Mouse (Mus musculus) adrenal gland, adult 2 months (tissue): ENCODE results near the gene Kel. TPM values are rescaled to one million over a fixed set of nuclear protein-coding genes. Genes with fewer than 3 reads are reported as not detected.

ENCODE experiments used
- DNase-seq: peaks from one replicate; pipeline ENCODE4 v3.0.0; 2021
- long read RNA-seq: library from polyadenylated mRNA; stranded (forward); transcript quantifications from one replicate; pipeline ENCODE4 v2.0.0, GENCODE M21; 2021
- polyA plus RNA-seq: library from polyadenylated mRNA; depleted of rRNA; stranded (reverse); fragments of >200 nt; gene quantifications from 2 replicates; pipeline ENCODE4 v1.2.3, GENCODE M21; 2012; rRNA removed
- total RNA-seq, 2 experiments: library from RNA; stranded (reverse); gene quantifications; 2 replicates each; pipeline ENCODE4 v1.2.3; 2021

The Kel gene
- total RNA-seq (under 1 TPM in 1 of 2 experiments, not detected in 1; 0.32 TPM), polyA plus RNA-seq (not detected in 2 replicates)
- long read RNA-seq, result 0 reads

- DNase-seq, result no peak
These were observed at the start of gene Kel for GRCm38 (mm10) chr6:41704123-41704522. TSS of gene Kel (minus strand) at chr6:41704339.

DNA sequence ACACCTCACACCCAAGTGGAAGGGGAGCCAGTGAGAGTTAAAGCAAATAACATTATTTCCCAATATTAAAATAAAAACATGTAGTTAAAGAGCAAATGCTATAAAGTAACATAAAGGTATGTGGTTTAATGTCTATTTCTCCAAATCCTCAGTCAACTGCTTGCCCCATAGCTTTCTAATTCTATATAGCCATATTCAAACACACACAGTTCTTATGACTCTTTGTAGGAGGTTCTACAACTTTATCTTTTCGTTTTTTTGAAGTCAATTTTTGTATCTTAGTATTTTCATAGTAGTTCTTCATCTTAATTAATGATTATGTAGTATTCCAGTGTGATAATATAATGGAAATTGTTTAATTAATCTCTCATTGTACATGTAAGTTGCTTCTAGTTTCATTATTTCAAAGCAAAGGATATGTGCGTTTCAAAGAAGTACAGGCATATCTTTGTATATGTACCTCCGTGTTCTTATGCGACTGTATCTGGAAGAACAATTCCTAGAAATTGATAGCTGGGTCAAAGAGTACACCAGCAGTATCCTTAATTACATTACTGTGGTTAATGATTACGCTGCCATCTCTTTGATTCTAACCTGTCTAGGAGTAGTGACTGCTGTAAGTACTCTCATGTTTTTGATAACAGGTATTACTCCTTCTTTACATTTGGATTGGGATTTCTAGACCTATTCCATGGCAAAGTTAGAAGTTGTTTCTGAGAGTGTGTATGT is 40.7 kb upstream of the Kel start:
- no peak for DNase-seq

DNA sequence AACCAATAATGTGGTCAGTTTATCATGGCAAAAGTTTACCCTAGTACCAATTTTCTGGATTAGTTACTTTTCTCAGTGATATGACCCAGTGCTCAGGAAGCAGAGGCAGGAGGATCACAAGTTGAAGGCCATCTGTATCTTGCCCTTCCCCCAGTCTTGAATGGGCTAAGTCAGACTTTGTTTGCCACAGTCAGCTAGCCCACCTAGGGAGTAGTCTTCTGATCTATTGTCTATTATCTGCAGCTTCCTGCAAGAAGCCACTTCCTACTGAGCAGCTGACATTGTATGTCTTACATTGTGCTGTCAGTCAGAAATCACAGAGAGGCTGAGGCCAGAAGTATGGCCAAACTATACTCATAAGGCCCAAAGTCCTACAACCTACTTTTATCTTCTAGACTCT is 37.0 kb upstream of the Kel start:
- no peak for DNase-seq

DNA sequence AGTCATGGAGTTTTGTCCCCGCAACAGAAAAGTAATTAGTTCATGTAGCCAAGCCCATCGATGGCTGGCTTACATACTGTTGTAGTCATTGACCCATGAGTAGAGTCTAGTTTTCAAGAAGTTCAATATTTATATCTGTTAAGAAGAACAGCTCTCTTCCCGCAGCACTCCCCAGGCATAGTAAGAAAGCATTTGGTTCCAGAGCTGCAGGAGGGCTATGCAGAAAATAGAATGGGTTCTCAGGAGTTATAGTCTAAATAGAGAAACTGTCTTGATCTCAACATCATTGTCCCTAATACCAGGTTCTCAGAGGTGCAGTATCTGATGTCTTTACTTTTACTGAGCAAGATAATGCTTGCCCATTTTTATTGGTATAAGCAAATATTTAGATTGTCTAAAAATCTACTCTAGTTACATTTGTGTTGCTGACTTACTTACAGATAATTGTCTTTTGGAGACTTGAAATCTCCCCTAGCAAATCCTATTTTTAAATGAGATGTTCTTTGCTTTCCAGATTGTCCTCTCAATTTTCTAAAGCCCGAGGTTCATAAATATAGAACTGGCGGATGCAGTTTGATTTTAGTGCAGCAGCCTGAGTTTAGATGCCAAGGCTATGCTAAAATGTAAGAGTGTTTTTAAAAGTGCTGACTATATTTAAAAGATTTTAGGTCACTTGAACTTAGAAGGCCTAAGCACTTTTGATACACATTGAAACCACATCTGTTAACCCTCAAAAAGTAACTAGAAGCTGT is 30.8 kb upstream of the Kel start:
- no peak for DNase-seq

DNA sequence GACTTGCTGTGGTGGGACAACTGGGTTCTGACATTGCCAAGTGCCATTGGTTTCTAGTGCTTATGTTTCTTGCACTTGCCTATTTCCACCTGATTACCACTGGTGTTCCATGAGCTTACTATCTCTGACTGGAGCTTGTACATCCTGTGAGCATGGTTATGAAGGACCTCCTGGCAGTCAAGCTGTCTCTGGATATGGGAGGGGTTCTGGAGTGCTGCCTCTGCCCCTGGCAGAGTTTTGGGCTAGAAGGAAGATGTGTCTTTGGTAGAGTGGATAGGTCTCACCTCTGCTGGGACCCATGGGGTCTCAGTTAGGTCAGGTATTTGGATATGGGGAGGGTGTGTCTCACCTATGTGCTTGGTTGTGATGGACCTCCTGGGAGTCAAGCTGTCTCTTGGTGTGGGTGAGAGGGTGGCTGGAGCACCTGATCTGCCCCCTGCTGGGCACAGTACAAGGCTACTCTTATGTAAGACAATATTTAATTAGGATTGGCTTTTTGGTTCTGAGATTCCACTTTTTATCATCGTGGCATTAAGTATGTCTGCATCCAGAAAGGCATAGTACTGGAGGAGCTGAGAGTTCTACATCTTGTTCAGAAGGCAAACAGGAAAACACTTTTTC is 24.0 kb upstream of the Kel start:
- no peak for DNase-seq

DNA sequence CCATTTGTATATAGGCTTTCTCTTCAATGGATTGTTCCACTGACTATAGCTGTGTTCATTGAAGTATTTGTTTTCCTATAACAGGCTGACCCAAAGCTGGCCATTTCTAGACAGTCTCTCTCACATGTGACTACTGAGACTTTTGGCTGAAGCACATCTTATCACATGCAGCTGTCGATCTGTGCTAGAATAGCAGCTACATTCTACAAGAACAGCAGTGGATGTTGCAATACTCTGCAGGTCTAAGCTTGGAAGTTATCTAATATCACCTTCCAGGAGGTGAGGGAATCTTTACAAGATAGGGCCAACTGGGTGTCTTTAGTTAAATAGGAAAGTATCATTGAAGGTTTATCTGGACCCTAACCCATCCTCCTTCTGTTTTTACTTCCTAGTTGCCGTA is 17.3 kb upstream of the Kel start:
- no peak for DNase-seq

DNA sequence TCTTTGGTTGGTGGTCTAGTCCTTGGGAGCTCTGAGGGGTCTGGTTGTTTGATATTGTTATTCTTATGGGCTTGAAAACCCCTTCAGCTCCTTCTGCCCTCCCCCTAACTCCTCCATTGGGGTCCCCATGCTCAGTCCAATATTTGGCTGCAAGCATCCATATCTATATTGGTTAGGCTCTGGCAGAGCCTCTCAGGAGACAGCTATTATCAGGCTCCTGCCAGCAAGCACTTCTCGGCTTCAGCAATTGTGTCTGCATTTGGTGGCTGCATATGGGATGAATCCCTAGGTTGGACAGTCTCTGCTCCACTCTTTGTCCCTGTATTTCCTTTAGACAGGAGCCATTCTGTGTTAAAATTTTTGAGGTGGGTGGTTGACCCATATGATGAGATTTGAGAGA is 6.1 kb upstream of the Kel start:
- DNase-seq, result no peak

DNA sequence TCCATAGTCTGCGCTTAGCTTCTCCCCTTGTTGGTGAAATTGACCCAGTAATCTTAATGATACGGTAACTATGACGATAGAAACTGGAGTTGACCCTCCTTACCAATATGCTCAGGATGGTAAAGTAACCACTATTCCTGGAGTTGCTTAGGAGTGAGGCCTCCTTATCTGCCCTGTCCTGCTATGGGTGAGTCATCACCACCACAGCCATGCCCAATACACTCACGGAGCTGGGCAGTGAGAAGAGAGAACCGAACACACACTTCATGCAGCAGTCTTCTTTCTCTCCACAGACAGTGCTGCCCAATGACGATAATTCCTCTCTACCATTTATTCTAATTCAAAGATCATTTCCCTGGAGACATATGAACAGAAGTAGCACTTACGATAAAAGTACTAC is 2.1 kb upstream of the Kel start:
- DNase-seq, result no peak

- no peak for DNase-seq
These were observed 1.2 kb downstream of the Kel start for GRCm38 (mm10) chr6:41702928-41703327.

DNA sequence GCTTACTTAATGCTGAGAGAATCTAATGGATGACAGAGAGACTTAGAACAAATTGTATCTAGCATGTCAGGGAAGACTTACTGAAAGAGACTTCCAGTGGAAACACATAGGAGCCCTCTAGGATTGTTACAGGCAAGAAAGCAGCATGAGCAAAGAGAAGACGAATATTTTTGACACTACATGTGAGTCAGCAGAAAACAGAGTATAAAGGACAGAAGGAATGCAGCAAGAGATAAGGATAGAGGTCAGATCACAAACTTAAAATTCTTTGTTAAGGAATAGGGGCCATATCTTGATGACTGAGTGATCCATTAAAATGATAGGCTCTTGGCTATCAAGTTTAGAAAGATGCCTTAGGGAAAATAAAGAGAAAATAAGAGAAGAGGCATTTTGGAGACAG is 2.9 kb downstream of the Kel start:
- DNase-seq, result no peak

DNA sequence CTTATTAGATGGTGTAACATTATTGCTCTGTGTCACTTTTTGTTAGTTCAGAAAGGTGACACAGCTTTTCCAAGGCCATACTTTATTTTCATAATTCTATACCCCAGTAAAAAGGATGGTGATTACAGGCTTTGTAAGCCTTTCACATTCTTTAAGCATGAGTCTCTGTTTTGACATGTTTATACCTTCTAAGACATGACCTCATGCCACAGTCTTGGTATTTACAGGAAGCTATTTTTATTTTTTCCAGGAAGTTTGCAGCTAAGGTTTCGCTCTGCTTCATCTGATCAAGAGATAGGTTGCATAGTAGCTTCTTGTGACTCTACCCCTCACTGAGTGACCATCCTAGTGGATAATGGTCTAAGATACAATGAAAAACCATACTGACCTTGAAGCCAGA is 9.7 kb downstream of the Kel start:
- DNase-seq, result no peak

- DNase-seq, result no peak
These were observed 11.9 kb downstream of the Kel start for GRCm38 (mm10) chr6:41692200-41692599.

GRCm38 (mm10) chr6:41685596-41685995 is 18.5 kb downstream of the Kel start:
- no peak for DNase-seq

DNA sequence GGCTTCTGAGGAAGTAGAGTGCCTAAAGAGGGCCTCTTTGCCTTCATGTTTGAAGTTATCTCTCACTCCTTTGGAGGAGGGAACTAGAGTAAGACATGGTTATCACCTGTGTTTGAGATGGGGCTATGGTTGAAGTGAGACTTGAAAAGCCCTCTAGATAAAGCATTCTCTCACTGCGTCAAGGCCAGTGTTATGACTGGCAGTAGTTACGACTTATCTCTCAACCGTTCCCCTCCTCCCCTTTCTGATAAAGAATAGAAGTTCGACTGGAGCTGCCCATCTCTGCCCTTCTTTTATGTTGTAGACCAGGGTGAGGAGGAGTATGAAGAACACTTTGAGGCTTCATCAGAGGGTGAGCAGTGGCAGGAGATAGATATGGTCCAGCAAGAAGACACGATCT is 19.2 kb downstream of the Kel start:
- no peak for DNase-seq

GRCm38 (mm10) chr6:41684131-41684530 is 20.0 kb downstream of the Kel start, which contains the start of gene Llcfc1:
TSS of gene Llcfc1 (plus strand) at chr6:41684431.
- DNase-seq, result no peak

GRCm38 (mm10) chr6:41681656-41682055 is 22.5 kb downstream of the Kel start:
- DNase-seq, result no peak

DNA sequence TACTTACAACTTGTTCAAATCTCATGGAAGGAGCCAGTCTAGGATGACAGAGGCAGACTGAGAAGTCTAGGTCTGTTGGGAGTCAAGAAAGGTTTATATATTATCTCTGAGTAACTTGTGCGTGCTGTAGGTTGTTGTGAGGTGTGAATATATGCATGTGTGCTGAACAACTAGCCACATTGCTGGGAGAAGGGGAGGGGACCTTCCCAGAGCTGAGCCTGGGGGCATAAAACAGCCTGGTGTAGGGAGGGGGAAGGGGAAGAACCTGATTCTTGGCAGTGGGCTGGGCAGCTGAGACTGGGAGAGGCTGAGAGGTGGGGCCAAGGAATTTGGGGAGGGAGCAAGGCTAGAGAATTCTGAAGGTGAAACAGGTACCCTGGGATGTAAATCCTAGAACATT is 23.5 kb downstream of the Kel start, which contains the start of gene Trpv5:
Gene Trpv5 (minus strand): TSS at position 101 of the 400 bp plus-strand sequence.
- no peak for DNase-seq

DNA sequence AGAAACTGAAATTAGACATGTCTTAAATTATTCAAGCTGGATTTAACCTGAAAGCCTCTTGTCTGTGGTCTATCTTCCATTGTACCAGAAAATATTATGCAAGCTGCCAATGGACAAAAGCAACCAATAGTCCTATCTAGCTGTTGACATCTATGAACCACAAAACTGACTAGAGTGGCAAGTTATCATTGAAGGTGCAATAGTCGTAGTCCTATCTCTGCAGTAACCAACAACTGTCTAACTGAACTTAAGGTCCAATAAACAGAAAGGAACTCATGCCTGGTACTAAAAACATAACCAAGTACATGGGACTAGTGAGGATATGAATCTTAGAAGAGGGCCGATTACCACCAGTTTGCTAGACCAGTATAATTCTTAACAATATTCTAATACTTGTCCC is 27.6 kb downstream of the Kel start:
- no peak for DNase-seq

DNA sequence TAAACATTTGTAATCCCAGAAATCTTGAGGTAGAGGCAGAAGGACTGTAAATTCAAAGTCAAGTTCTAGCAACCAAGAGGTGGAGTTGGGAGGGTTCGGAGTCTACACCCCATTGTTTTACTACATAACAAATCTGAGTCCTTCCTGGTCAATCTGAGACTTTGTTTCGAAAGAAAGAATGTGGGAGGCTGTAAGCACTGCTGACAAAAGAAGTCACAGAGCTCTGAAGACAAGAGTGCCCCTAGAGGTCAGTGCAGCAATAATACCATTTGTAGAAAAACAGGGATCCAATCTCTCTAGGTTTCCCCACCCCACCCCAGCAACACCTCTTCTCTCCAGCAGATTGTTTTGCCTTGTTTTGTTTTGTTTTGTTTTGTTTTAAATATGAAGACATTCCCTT is 41.8 kb downstream of the Kel start:
- peak; percentile 2 for DNase-seq

DNA sequence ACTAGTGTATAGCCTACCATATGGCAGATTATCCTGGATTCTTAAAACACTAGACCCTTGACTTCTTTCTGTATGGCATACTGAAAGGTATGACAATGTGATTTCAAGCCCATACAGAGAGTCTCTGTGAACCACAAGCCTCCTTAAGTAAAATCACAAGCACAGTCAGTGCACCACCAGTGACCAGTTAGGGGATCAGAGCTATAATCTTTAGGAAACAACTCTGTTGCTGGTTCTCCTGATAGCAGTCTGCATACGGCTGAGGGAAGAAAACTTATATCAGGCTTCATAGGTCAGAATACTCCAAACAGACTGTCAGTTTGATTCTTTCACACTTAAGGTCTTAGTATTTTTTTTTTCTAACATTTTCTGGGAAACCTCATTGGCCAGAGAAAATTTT is 45.7 kb downstream of the Kel start:
- no peak for DNase-seq

- no peak for DNase-seq
These were observed 49.5 kb downstream of the Kel start for GRCm38 (mm10) chr6:41654648-41655047.

GRCm38 (mm10) chr6:41653173-41653572 is 51.0 kb downstream of the Kel start:
- no peak for DNase-seq

GRCm38 (mm10) chr6:41646672-41647071 is 57.5 kb downstream of the Kel start:
- no peak for DNase-seq
